Mouse (Mus musculus) CH12.LX (cell line): ENCODE data around the gene Dtl. TPM values are rescaled to one million over a fixed set of nuclear protein-coding genes. Genes with fewer than 3 reads are reported as not detected.

Experiments used
- DNase-seq: peaks from one replicate; pipeline ENCODE4 v3.0.0-alpha.2; 2013; ENCODE audit errors: extremely low read depth
- H3K27ac ChIP-seq: 2 replicates; pipeline ENCODE4 v1.5.1; 2012; ENCODE audit warnings: low read depth, mild to moderate bottlenecking, control low read depth, moderate library complexity; ENCODE audit not compliant: insufficient read depth
- H3K27me3 ChIP-seq: replicated peaks from 2 replicates; pipeline ENCODE3; 2012; ENCODE audit warnings: inconsistent platforms
- H3K36me3 ChIP-seq, 2 experiments: replicated peaks in 1 of 2; 2 replicates each; pipeline versions ENCODE3 to v1.6.1; 2012; ENCODE audit warnings: inconsistent platforms in 1 of 2, low read length in 1 of 2, mild to moderate bottlenecking in 1 of 2, mixed read lengths in 1 of 2, moderate library complexity in 1 of 2; ENCODE audit not compliant: control insufficient read depth in 1 of 2, insufficient read depth in 1 of 2
- H3K4me1 ChIP-seq, 2 experiments: 2 replicates each; pipeline ENCODE4 v1.6.1; 2012; ENCODE audit warnings: inconsistent platforms in 1 of 2, moderate library complexity in 1 of 2; ENCODE audit not compliant: insufficient read depth in 2 of 2, control insufficient read depth in 1 of 2
- H3K4me2 ChIP-seq: 2 replicates; pipeline ENCODE4 v1.6.1; 2012; ENCODE audit warnings: low read depth, mild to moderate bottlenecking, control low read depth; ENCODE audit not compliant: poor library complexity, insufficient read depth, severe bottlenecking
- H3K4me3 ChIP-seq, 3 experiments: fragments of 150-350 bp in 1 of 3; sonication (generic) in 1 of 3; replicated peaks in 1 of 3; 2 replicates each; pipeline versions ENCODE3 to v1.5.1; 2011 to 2012; ENCODE audit warnings: low read depth in 2 of 3, low read length in 2 of 3, mild to moderate bottlenecking in 2 of 3, moderate library complexity in 2 of 3, control low read depth in 1 of 3, improper control_type of control experiment in 1 of 3, inconsistent platforms in 1 of 3, mixed read lengths in 1 of 3; ENCODE audit not compliant: poor library complexity in 1 of 3
- H3K79me2 ChIP-seq: replicated peaks from 2 replicates; pipeline ENCODE4 v1.6.1; 2012; ENCODE audit warnings: mild to moderate bottlenecking, moderate library complexity; ENCODE audit not compliant: control insufficient read depth, poor library complexity, insufficient read depth, severe bottlenecking; ENCODE audit errors: extremely low read depth
- H3K9ac ChIP-seq: 2 replicates; pipeline ENCODE4 v1.6.1; 2012; ENCODE audit warnings: low read depth, mild to moderate bottlenecking, control low read depth, moderate library complexity; ENCODE audit not compliant: insufficient read depth
- H3K9me3 ChIP-seq: replicated peaks from 2 replicates; pipeline ENCODE3; 2012; ENCODE audit warnings: low read length, inconsistent platforms, mixed read lengths
- CHD1 ChIP-seq: IDR thresholded peaks from 2 replicates; pipeline ENCODE4 v1.6.1; 2012; ENCODE audit warnings: low read depth, low read length, improper control_type of control experiment, inconsistent platforms
- CHD2 ChIP-seq: IDR thresholded peaks from 2 replicates; pipeline ENCODE4 v1.6.1; 2011; ENCODE audit warnings: low read length, improper control_type of control experiment
- CTCF ChIP-seq, 2 experiments: IDR thresholded peaks in 1 of 2; conservative IDR thresholded peaks in 1 of 2; 2 replicates each; pipeline ENCODE4 v1.5.1; 2011 to 2012; ENCODE audit warnings: low read depth in 2 of 2, low read length in 2 of 2, improper control_type of control experiment in 1 of 2, inconsistent platforms in 1 of 2, mild to moderate bottlenecking in 1 of 2, moderate library complexity in 1 of 2
- EP300 ChIP-seq: IDR thresholded peaks from 2 replicates; pipeline ENCODE4 v1.6.1; 2011; ENCODE audit warnings: low read length, improper control_type of control experiment
- ETS1 ChIP-seq: conservative IDR thresholded peaks from 2 replicates; pipeline ENCODE4 v1.6.1; 2012; ENCODE audit warnings: low read depth, mild to moderate bottlenecking, inconsistent platforms, low read length, improper control_type of control experiment, moderate library complexity
- GABPA ChIP-seq: IDR thresholded peaks from 2 replicates; pipeline ENCODE4 v1.6.1; 2012; ENCODE audit warnings: low read depth, low read length, improper control_type of control experiment, inconsistent platforms; ENCODE audit not compliant: insufficient replicate concordance
- JUND ChIP-seq: conservative IDR thresholded peaks from 2 replicates; pipeline ENCODE4 v1.6.1; 2011; ENCODE audit warnings: low read depth, low read length, improper control_type of control experiment
- MAFK ChIP-seq: IDR thresholded peaks from 2 replicates; pipeline ENCODE4 v1.6.1; 2011; ENCODE audit warnings: low read length, improper control_type of control experiment; ENCODE audit not compliant: insufficient replicate concordance
- MAX ChIP-seq: IDR thresholded peaks from 2 replicates; pipeline ENCODE4 v1.6.1; 2011; ENCODE audit warnings: low read length, improper control_type of control experiment
- MAZ ChIP-seq: IDR thresholded peaks from 2 replicates; pipeline ENCODE4 v1.6.1; 2012; ENCODE audit warnings: low read depth, mild to moderate bottlenecking, inconsistent platforms, low read length, improper control_type of control experiment, moderate library complexity
- MEF2A ChIP-seq: IDR thresholded peaks from 2 replicates; pipeline ENCODE4 v1.6.1; 2014; ENCODE audit warnings: low read depth, mild to moderate bottlenecking, inconsistent platforms, low read length, improper control_type of control experiment, borderline replicate concordance
- MXI1 ChIP-seq: IDR thresholded peaks from 2 replicates; pipeline ENCODE4 v1.6.1; 2011; ENCODE audit warnings: mild to moderate bottlenecking, low read depth, low read length, improper control_type of control experiment
- NRF1 ChIP-seq: IDR thresholded peaks from 2 replicates; pipeline ENCODE4 v1.6.1; 2014; ENCODE audit warnings: low read depth, mild to moderate bottlenecking, inconsistent platforms, low read length, improper control_type of control experiment, moderate library complexity
- POLR2A ChIP-seq: IDR thresholded peaks from 2 replicates; pipeline ENCODE4 v1.6.1; 2011; ENCODE audit warnings: low read depth, mild to moderate bottlenecking, improper control_type of control experiment, low read length
- SIN3A ChIP-seq: IDR thresholded peaks from 2 replicates; pipeline ENCODE4 v1.6.1; 2012; ENCODE audit warnings: low read length, improper control_type of control experiment, inconsistent platforms
- TBP ChIP-seq: conservative IDR thresholded peaks from 2 replicates; pipeline ENCODE4 v1.6.1; 2011; ENCODE audit warnings: low read depth, low read length, improper control_type of control experiment
- TCF12 ChIP-seq: IDR thresholded peaks from 2 replicates; pipeline ENCODE4 v1.6.1; 2014; ENCODE audit warnings: low read depth, mild to moderate bottlenecking, inconsistent platforms, low read length, improper control_type of control experiment
- UBTF ChIP-seq: IDR thresholded peaks from 2 replicates; pipeline ENCODE4 v1.6.1; 2012; ENCODE audit warnings: low read depth, mild to moderate bottlenecking, inconsistent platforms, low read length, improper control_type of control experiment, moderate library complexity
- ZNF384 ChIP-seq: IDR thresholded peaks from 2 replicates; pipeline ENCODE4 v1.6.1; 2012; ENCODE audit warnings: low read depth, low read length, improper control_type of control experiment, inconsistent platforms
- dilution Hi-C: fragments of 300-500 bp; cut with MboI; formaldehyde crosslinking; loops from 2 replicates; pipeline ENCODE4 v1.14.3; 2020; ENCODE audit warnings: low sequenced_read_pairs; ENCODE audit not compliant: extremely low pct_unique_long_range_greater_than_20kb, extremely low pct_ligation_motif_present
- in situ Hi-C: fragments of 300-500 bp; cut with MboI; formaldehyde crosslinking; loops from 3 replicates; pipeline ENCODE4 v1.14.3; 2019; ENCODE audit warnings: low sequenced_read_pairs, low pct_ligation_motif_present, low pct_unique_long_range_greater_than_20kb, mixed read lengths
- polyA plus RNA-seq: library from polyadenylated mRNA; unstranded; fragments of >175 nt; gene quantifications from 2 replicates; pipeline ENCODE4 v1.2.1, GENCODE M21; 2012; ENCODE audit warnings: low read depth; ENCODE audit not compliant: insufficient read length
- total RNA-seq, 2 experiments: library from RNA; depleted of rRNA; stranded (reverse); fragments of 300-350 nt in 1 of 2; fragments of >200 nt in 1 of 2; gene quantifications; 2 replicates each; pipeline ENCODE4 v1.2.3; 2012 to 2014

Dtl gene
- total and polyA plus RNA-seq, 3 experiments = 31.8 to 65.2 (median 37.9) TPM

- TF ChIP-seq CHD2 (no peak), NRF1 (no peak), GABPA (no peak), TBP (no peak), POLR2A (no peak), MAX (no peak), JUND (peak; percentile 88), ETS1 (no peak), UBTF (no peak), CTCF (conservative IDR thresholded peaks at IDR 0.05 in 1 of 2, IDR thresholded peaks at IDR 0.05 in 1 of 2; ENCODE audit: low read depth in 2 of 2, low read length in 2 of 2) (no peak), TCF12 (no peak), ZNF384 (no peak), MAFK (no peak), MAZ (no peak), MXI1 (no peak), CHD1 (no peak), SIN3A (no peak), EP300 (peak; percentile 78; the same call in 1 of the 2 replicates)
- TF ChIP-seq, all 38 proteins: peak for 5
Observed at GRCm38 (mm10) chr1:191569625-191570024, 5.7 kb downstream of the Dtl start (continued).

GRCm38 (mm10) chr1:191567859-191568258, 7.5 kb downstream of the Dtl start:
- Histone ChIP-seq H3K4me3 (no peak overlapping the region), H3K36me3 (peaks cover 17 to 70% of the 10 kb centered on the region in 2 experiments), H3K27me3 (no peaks in the 10 kb centered on the region), H3K9ac (no peak overlapping the region), H3K79me2 (peaks cover 69% of the 10 kb centered on the region), H3K4me2 (no peak overlapping the region), H3K9me3 (no peaks in the 10 kb centered on the region), H3K27ac (no peak overlapping the region), H3K4me1 (peaks cover 0 to 38% of the 10 kb centered on the region in 2 experiments; a peak in 2 of 4 replicates)
- no peak for DNase-seq
- TF ChIP-seq JUND (no peak), CTCF (conservative IDR thresholded peaks at IDR 0.05 in 1 of 2, IDR thresholded peaks at IDR 0.05 in 1 of 2; ENCODE audit: low read depth in 2 of 2, low read length in 2 of 2) (peak in 1 of 2 experiments; percentile 14; a peak in 1 of 4 replicates), MXI1 (no peak), MEF2A (no peak), UBTF (no peak)
- dilution Hi-C loops = no loop called here
- in situ Hi-C loops = loop anchor here (10.0 kb wide), 1 partner anchor 253 kb away; the partner anchor contains the start of gene Nenf
